Mouse (Mus musculus): ENCODE data around the gene Tlr9. TPM values are rescaled to one million over a fixed set of nuclear protein-coding genes. Genes with fewer than 3 reads are reported as not detected.
A peak's percentile ranks its signal among the peaks of the same experiment; 100 is the strongest.

Gene Tlr9
- total and polyA plus RNA-seq, 3 experiments = 0.27 TPM; not detected in 2

DNA sequence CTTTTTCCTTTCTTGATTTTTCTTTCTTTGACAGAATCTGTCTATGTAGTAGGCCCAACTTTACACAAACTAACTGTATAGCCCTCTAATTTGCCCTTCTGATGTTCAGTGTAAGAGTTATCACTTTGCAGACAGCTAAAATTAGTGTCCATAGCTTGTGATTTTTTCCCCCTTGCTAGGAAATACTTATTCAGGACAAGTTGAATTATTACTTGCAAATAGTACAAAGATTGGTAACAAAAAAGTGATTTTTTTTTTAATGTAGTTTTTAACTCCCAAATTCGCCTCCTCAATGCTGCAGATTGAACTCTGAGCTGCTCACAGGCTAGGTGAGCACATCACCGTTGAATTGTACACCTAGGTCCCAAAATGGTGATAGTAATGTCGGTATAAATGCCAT lies 42.4 kb upstream of the Tlr9 start:
- Histone ChIP-seq H3K27me3 (ENCODE audit: insufficient read depth, low read length) (no peaks in the 10 kb centered on the region), H3K4me3 (ENCODE audit: low read depth, low read length) (no peak overlapping the region), H3K36me3 (replicated peaks) (peaks cover 94% of the 10 kb centered on the region), H3K4me1 (ENCODE audit: insufficient read depth, low read depth, low read length) (peaks cover 38% of the 10 kb centered on the region), H3K9me3 (replicated peaks) (no peaks in the 10 kb centered on the region)
- TF ChIP-seq POLR2AphosphoS5 (IDR thresholded peaks at IDR 0.05; ENCODE audit: insufficient replicate concordance, low read depth, low read length) (no peak), GATA2 (IDR thresholded peaks at IDR 0.05; ENCODE audit: borderline replicate concordance, low read depth, low read length) (no peak), CTCF (IDR thresholded peaks at IDR 0.05; ENCODE audit: low read depth, low read length) (no peak), GATA1 (IDR thresholded peaks at IDR 0.05; ENCODE audit: borderline replicate concordance, low read length) (no peak), TAL1 (conservative IDR thresholded peaks at IDR 0.05; ENCODE audit: low read depth, low read length) (no peak)
- ATAC-seq (ENCODE audit: extremely low read depth, insufficient number of reproducible peaks, low FRiP score, poor library complexity, severe bottlenecking) (no peak), DNase-seq (ENCODE audit: low spot score) (no peak)

DNA sequence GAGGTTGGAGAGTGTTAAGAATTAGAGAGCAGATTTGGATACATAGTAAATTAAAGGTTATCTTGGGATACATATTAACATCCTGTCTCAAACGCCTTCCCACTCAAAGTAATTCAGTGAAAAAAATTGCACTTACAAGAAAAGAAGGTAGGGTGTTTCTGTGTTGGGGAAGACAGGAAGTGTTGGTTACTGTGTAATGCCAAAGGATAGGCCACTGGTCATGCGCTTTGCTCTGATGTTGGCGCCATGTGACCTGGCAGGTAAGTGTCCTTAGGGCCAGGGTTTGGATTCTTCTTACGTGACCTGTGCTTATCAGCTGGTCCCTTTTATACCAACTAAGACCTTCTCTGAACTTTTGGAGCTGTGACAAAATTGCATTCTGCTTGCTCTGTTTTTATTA lies 40.3 kb upstream of the Tlr9 start:
- Histone ChIP-seq H3K4me1 (ENCODE audit: insufficient read depth, low read depth, low read length) (peaks cover 16% of the 10 kb centered on the region), H3K27me3 (ENCODE audit: insufficient read depth, low read length) (no peaks in the 10 kb centered on the region), H3K4me3 (ENCODE audit: low read depth, low read length) (no peak overlapping the region), H3K9me3 (replicated peaks) (no peaks in the 10 kb centered on the region), H3K36me3 (replicated peaks) (peaks cover 100% of the 10 kb centered on the region)
- DNase-seq (ENCODE audit: low spot score) (no peak), ATAC-seq (ENCODE audit: extremely low read depth, insufficient number of reproducible peaks, low FRiP score, poor library complexity, severe bottlenecking) (no peak)
- TF ChIP-seq TAL1 (conservative IDR thresholded peaks at IDR 0.05; ENCODE audit: low read depth, low read length) (no peak), GATA1 (IDR thresholded peaks at IDR 0.05; ENCODE audit: borderline replicate concordance, low read length) (no peak), CTCF (IDR thresholded peaks at IDR 0.05; ENCODE audit: low read depth, low read length) (no peak), GATA2 (IDR thresholded peaks at IDR 0.05; ENCODE audit: borderline replicate concordance, low read depth, low read length) (no peak), POLR2AphosphoS5 (IDR thresholded peaks at IDR 0.05; ENCODE audit: insufficient replicate concordance, low read depth, low read length) (no peak)

DNA sequence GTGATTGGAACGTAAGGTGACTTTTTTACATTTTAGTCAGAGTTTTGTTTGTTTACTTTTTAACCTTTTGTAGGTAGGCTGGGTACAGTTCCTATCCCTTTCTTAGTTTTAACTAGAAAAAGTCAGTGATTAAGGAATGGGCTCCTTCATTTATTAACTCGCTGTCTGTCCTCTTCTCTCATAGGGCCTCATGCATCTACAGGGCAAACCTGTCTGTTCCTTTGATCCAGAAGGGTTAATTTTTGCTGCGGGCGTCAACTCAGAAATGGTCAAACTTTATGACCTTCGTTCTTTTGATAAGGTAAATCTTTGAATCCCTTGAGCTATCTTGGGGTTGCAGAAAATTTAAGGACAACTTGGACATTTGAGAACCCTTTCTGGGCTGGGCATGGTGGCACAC lies 38.4 kb upstream of the Tlr9 start:
- Histone ChIP-seq H3K27me3 (ENCODE audit: insufficient read depth, low read length) (no peaks in the 10 kb centered on the region), H3K4me1 (ENCODE audit: insufficient read depth, low read depth, low read length) (peaks cover 6% of the 10 kb centered on the region; the same call in 1 of the 2 replicates), H3K36me3 (replicated peaks) (peaks cover 100% of the 10 kb centered on the region), H3K9me3 (replicated peaks) (no peaks in the 10 kb centered on the region), H3K4me3 (ENCODE audit: low read depth, low read length) (no peak overlapping the region)
- TF ChIP-seq POLR2AphosphoS5 (IDR thresholded peaks at IDR 0.05; ENCODE audit: insufficient replicate concordance, low read depth, low read length) = no peak
- no peak for TF ChIP-seq GATA1 (IDR thresholded peaks at IDR 0.05; ENCODE audit: borderline replicate concordance, low read length)
- no peak for TF ChIP-seq TAL1 (conservative IDR thresholded peaks at IDR 0.05; ENCODE audit: low read depth, low read length)
- no peak for TF ChIP-seq CTCF (IDR thresholded peaks at IDR 0.05; ENCODE audit: low read depth, low read length)
- TF ChIP-seq GATA2 (IDR thresholded peaks at IDR 0.05; ENCODE audit: borderline replicate concordance, low read depth, low read length) = no peak
- ATAC-seq (ENCODE audit: extremely low read depth, insufficient number of reproducible peaks, low FRiP score, poor library complexity, severe bottlenecking) (no peak), DNase-seq (ENCODE audit: low spot score) (no peak)

- Histone ChIP-seq H3K36me3 (replicated peaks) (peaks cover 98% of the 10 kb centered on the region), H3K4me3 (ENCODE audit: low read depth, low read length) (no peak overlapping the region), H3K4me1 (ENCODE audit: insufficient read depth, low read depth, low read length) (peaks cover 23% of the 10 kb centered on the region), H3K9me3 (replicated peaks) (no peaks in the 10 kb centered on the region), H3K27me3 (ENCODE audit: insufficient read depth, low read length) (no peaks in the 10 kb centered on the region)
- ATAC-seq (ENCODE audit: extremely low read depth, insufficient number of reproducible peaks, low FRiP score, poor library complexity, severe bottlenecking) (no peak), DNase-seq (ENCODE audit: low spot score) (no peak)
- TF ChIP-seq CTCF (IDR thresholded peaks at IDR 0.05; ENCODE audit: low read depth, low read length) (no peak), GATA2 (IDR thresholded peaks at IDR 0.05; ENCODE audit: borderline replicate concordance, low read depth, low read length) (no peak), POLR2AphosphoS5 (IDR thresholded peaks at IDR 0.05; ENCODE audit: insufficient replicate concordance, low read depth, low read length) (no peak), TAL1 (conservative IDR thresholded peaks at IDR 0.05; ENCODE audit: low read depth, low read length) (no peak), GATA1 (IDR thresholded peaks at IDR 0.05; ENCODE audit: borderline replicate concordance, low read length) (no peak)
These were observed 31.0 kb upstream of the Tlr9 start for GRCm38 (mm10) chr9:106191355-106191754.

DNA sequence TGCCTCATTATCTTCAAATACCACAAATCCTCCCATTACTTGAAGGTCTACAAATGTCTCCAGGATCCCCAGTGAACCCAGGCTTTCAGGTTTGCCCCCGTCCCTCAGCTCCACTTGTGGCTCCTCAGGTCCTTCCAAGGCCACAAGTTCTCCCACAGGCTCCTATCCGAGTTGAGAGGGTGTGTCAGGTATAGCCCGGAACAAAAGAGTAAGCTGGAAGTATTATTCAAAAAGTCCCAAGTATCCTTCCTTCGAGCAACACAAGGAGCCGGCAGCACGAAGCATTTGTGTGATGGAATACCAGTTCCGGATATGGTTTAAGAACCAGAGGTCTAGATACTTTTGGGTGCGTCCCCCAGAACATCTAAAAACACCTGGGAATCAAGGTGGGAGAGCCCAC lies 30.4 kb upstream of the Tlr9 start:
- H3K9me3 ChIP-seq (replicated peaks) = no peaks in the 10 kb centered on the region
- H3K36me3 ChIP-seq (replicated peaks) = peaks cover 98% of the 10 kb centered on the region
- TF ChIP-seq CTCF (IDR thresholded peaks at IDR 0.05; ENCODE audit: low read depth, low read length) = no peak
- TF ChIP-seq GATA1 (IDR thresholded peaks at IDR 0.05; ENCODE audit: borderline replicate concordance, low read length) = no peak
- no peak for TF ChIP-seq GATA2 (IDR thresholded peaks at IDR 0.05; ENCODE audit: borderline replicate concordance, low read depth, low read length)
- no peak for TF ChIP-seq POLR2AphosphoS5 (IDR thresholded peaks at IDR 0.05; ENCODE audit: insufficient replicate concordance, low read depth, low read length)
- no peak for TF ChIP-seq TAL1 (conservative IDR thresholded peaks at IDR 0.05; ENCODE audit: low read depth, low read length)
- H3K4me1 ChIP-seq (ENCODE audit: insufficient read depth, low read depth, low read length) = peaks cover 23% of the 10 kb centered on the region
- DNase-seq (ENCODE audit: low spot score) = no peak
- H3K27me3 ChIP-seq (ENCODE audit: insufficient read depth, low read length) = no peaks in the 10 kb centered on the region
- ATAC-seq (ENCODE audit: extremely low read depth, insufficient number of reproducible peaks, low FRiP score, poor library complexity, severe bottlenecking) = no peak
- no peak overlapping the region for H3K4me3 ChIP-seq (ENCODE audit: low read depth, low read length)

- DNase-seq (ENCODE audit: low spot score) (no peak), ATAC-seq (ENCODE audit: extremely low read depth, insufficient number of reproducible peaks, low FRiP score, poor library complexity, severe bottlenecking) (peak; percentile 74)
- no peaks in the 10 kb centered on the region for H3K9me3 ChIP-seq (replicated peaks)
- H3K36me3 ChIP-seq (replicated peaks) = peaks cover 98% of the 10 kb centered on the region
- TF ChIP-seq TAL1 (conservative IDR thresholded peaks at IDR 0.05; ENCODE audit: low read depth, low read length) (no peak), CTCF (IDR thresholded peaks at IDR 0.05; ENCODE audit: low read depth, low read length) (no peak), GATA2 (IDR thresholded peaks at IDR 0.05; ENCODE audit: borderline replicate concordance, low read depth, low read length) (no peak), GATA1 (IDR thresholded peaks at IDR 0.05; ENCODE audit: borderline replicate concordance, low read length) (no peak), POLR2AphosphoS5 (IDR thresholded peaks at IDR 0.05; ENCODE audit: insufficient replicate concordance, low read depth, low read length) (no peak)
- no peak overlapping the region for H3K4me3 ChIP-seq (ENCODE audit: low read depth, low read length)
- no peaks in the 10 kb centered on the region for H3K27me3 ChIP-seq (ENCODE audit: insufficient read depth, low read length)
- peaks cover 30% of the 10 kb centered on the region for H3K4me1 ChIP-seq (ENCODE audit: insufficient read depth, low read depth, low read length)
These were observed 29.4 kb upstream of the Tlr9 start for GRCm38 (mm10) chr9:106192998-106193397.
